Mouse (Mus musculus): ENCODE data around the gene Pqbp1. TPM values are rescaled to one million over a fixed set of nuclear protein-coding genes. Genes with fewer than 3 reads are reported as not detected.

Pqbp1 gene
- polyA plus RNA-seq, 1 experiment from 2014 or later = 39.7 TPM

Other genes with a start within 250 kb of the Pqbp1 start
- 1.1 and 1.5 TPM in 2 replicates for gene Prickle3, start 242.0 kb downstream of the Pqbp1 start, polyA plus RNA-seq (2015; fragmentation: Nextera tagmentation; extraction: Ambion mirVana)
- 27.5 and 28.8 TPM in 2 replicates for gene Plp2, start 227.9 kb downstream of the Pqbp1 start, polyA plus RNA-seq (2015; fragmentation: Nextera tagmentation; extraction: Ambion mirVana)
- gene Magix, start 218.0 kb downstream of the Pqbp1 start, polyA plus RNA-seq (2015; fragmentation: Nextera tagmentation; extraction: Ambion mirVana) = 0.09 and 0.12 TPM in 2 replicates
- 13.3 and 14.1 TPM in 2 replicates for gene Gpkow, start 202.1 kb downstream of the Pqbp1 start, polyA plus RNA-seq (2015; fragmentation: Nextera tagmentation; extraction: Ambion mirVana)
- gene Wdr45, start 184.9 kb downstream of the Pqbp1 start, polyA plus RNA-seq (2015; fragmentation: Nextera tagmentation; extraction: Ambion mirVana) = 16.0 and 17.5 TPM in 2 replicates
- gene Gm45208, start 177.0 kb downstream of the Pqbp1 start, polyA plus RNA-seq (2015; fragmentation: Nextera tagmentation; extraction: Ambion mirVana) = 0.31 TPM in 1 of 2 replicates, not detected in the other
- gene Praf2, start 170.8 kb downstream of the Pqbp1 start, polyA plus RNA-seq (2015; fragmentation: Nextera tagmentation; extraction: Ambion mirVana) = 5.6 and 5.8 TPM in 2 replicates
- gene Ccdc120, start 148.4 kb downstream of the Pqbp1 start, polyA plus RNA-seq (2015; fragmentation: Nextera tagmentation; extraction: Ambion mirVana) = 0.92 and 1.5 TPM in 2 replicates
- 9.2 and 11.8 TPM in 2 replicates for gene Tfe3, start 136.7 kb downstream of the Pqbp1 start, polyA plus RNA-seq (2015; fragmentation: Nextera tagmentation; extraction: Ambion mirVana)
- 25.5 and 27.4 TPM in 2 replicates for gene Gripap1, start 109.5 kb downstream of the Pqbp1 start, polyA plus RNA-seq (2015; fragmentation: Nextera tagmentation; extraction: Ambion mirVana)
- gene Kcnd1, start 77.0 kb downstream of the Pqbp1 start, polyA plus RNA-seq (2015; fragmentation: Nextera tagmentation; extraction: Ambion mirVana) = 0.18 and 0.37 TPM in 2 replicates
- gene Otud5, start 57.9 kb downstream of the Pqbp1 start, polyA plus RNA-seq (2015; fragmentation: Nextera tagmentation; extraction: Ambion mirVana) = 44.9 and 54.4 TPM in 2 replicates
- 3.5 TPM in 2 replicates for gene Pim2, start 21.0 kb downstream of the Pqbp1 start, polyA plus RNA-seq (2015; fragmentation: Nextera tagmentation; extraction: Ambion mirVana)
- gene Slc35a2, start 15.2 kb downstream of the Pqbp1 start, polyA plus RNA-seq (2015; fragmentation: Nextera tagmentation; extraction: Ambion mirVana) = 14.3 and 17.5 TPM in 2 replicates
- gene Timm17b, start 88 bp upstream of the Pqbp1 start, polyA plus RNA-seq (2015; fragmentation: Nextera tagmentation; extraction: Ambion mirVana) = 94.8 and 102 TPM in 2 replicates
- gene Gm10491, start 8.6 kb upstream of the Pqbp1 start, polyA plus RNA-seq (2015; fragmentation: Nextera tagmentation; extraction: Ambion mirVana) = not detected in 2 replicates
- gene Gm10490, start 10.3 kb upstream of the Pqbp1 start, polyA plus RNA-seq (2015; fragmentation: Nextera tagmentation; extraction: Ambion mirVana) = not detected in 2 replicates
- gene Pcsk1n, start 20.6 kb upstream of the Pqbp1 start, polyA plus RNA-seq (2015; fragmentation: Nextera tagmentation; extraction: Ambion mirVana) = 0.12 and 0.18 TPM in 2 replicates
- gene Eras, start 29.3 kb upstream of the Pqbp1 start, polyA plus RNA-seq (2015; fragmentation: Nextera tagmentation; extraction: Ambion mirVana) = not detected in 2 replicates
- 10.7 and 12.1 TPM in 2 replicates for gene Hdac6, start 48.6 kb upstream of the Pqbp1 start, polyA plus RNA-seq (2015; fragmentation: Nextera tagmentation; extraction: Ambion mirVana)
- gene Gata1, start 78.8 kb upstream of the Pqbp1 start, polyA plus RNA-seq (2015; fragmentation: Nextera tagmentation; extraction: Ambion mirVana) = 117 and 126 TPM in 2 replicates
- 0.26 and 0.36 TPM in 2 replicates for gene Glod5, start 119.2 kb upstream of the Pqbp1 start, polyA plus RNA-seq (2015; fragmentation: Nextera tagmentation; extraction: Ambion mirVana)
- gene Suv39h1, start 175.5 kb upstream of the Pqbp1 start, polyA plus RNA-seq (2015; fragmentation: Nextera tagmentation; extraction: Ambion mirVana) = 31.4 and 33.0 TPM in 2 replicates
- gene Was, start 191.2 kb upstream of the Pqbp1 start, polyA plus RNA-seq (2015; fragmentation: Nextera tagmentation; extraction: Ambion mirVana) = 2.1 and 2.2 TPM in 2 replicates
- gene Wdr13, start 233.6 kb upstream of the Pqbp1 start, polyA plus RNA-seq (2015; fragmentation: Nextera tagmentation; extraction: Ambion mirVana) = 6.0 and 6.2 TPM in 2 replicates
- 228 and 253 TPM in 2 replicates for gene Rbm3, start 246.6 kb upstream of the Pqbp1 start, polyA plus RNA-seq (2015; fragmentation: Nextera tagmentation; extraction: Ambion mirVana)

All from liver, embryonic 15.5 days (tissue).